Mouse (Mus musculus) liver, embryonic 14.5 days (tissue): ENCODE results near the gene Qpctl.

Experiments
- CTCF ChIP-seq: IDR thresholded peaks from 2 replicates; pipeline ENCODE4 v1.5.1; 2016; ENCODE audit warnings: antibody characterized with exemption, low read depth, control low read depth
- EP300 ChIP-seq: IDR thresholded peaks from 2 replicates; pipeline ENCODE4 v1.6.1; 2016; ENCODE audit warnings: antibody characterized with exemption, low read depth

- TF ChIP-seq CTCF (no peak), EP300 (no peak)
Measured at GRCm38 (mm10) chr7:19165656-19166423, 16.7 kb upstream of the Qpctl start, which contains the start of gene Gipr.
